In genomic region chr14:79504246-79505006, GRCm38 (mm10) we compare ENCODE assay signal across 12 mouse cellular contexts. TPM values are rescaled to one million over a fixed set of nuclear protein-coding genes. Genes with fewer than 3 reads are reported as not detected.
DNase-seq lines count a peak whose midpoint lies in the region; ATAC-seq and TF ChIP-seq lines count a peak whose summit lies in the region.
"Had no signal": no experiment of that assay in that cellular context is flagged by ENCODE, and none has a peak within 500 bp of the region (broad histone marks: within the 10 kb centered on the region; RNA-seq: fewer than 3 reads in every experiment).

No protein-coding gene starts in this region.

- intact Hi-C loops in heart, adult 2 months (cut with DNase I) = loop anchor here (1.0 kb wide), 1 partner anchor 18 kb away; no protein-coding TSS in a partner anchor
- intact Hi-C loops in heart, postnatal 10 days (cut with DNase I) = no loop called here

- no peaks in the 10 kb centered on the region for H3K9me3 ChIP-seq in kidney, embryonic 15.5 days (replicated peaks)
- no peaks in the 10 kb centered on the region for H3K9me3 ChIP-seq in liver, embryonic 13.5 days (replicated peaks)

- peaks cover 22% of the 10 kb centered on the region for H3K4me1 ChIP-seq in heart, adult 2 months (ENCODE audit: control insufficient read depth, insufficient read depth, low read length)
- peaks cover 9% of the 10 kb centered on the region; the same call in 1 of the 2 replicates for H3K4me1 ChIP-seq in kidney, embryonic 15.5 days
- peaks cover 97% of the 10 kb centered on the region for H3K4me1 ChIP-seq in liver, embryonic 13.5 days (replicated peaks)

- no peak for TF ChIP-seq EP300 in heart, adult 2 months (IDR thresholded peaks at IDR 0.05; ENCODE audit: insufficient read depth, low read depth, low read length)

- DNase-seq in heart, adult 2 months = no peak
- DNase-seq in heart, postnatal 10 days = no peak
- no peak for DNase-seq in kidney, adult 18-20 months
- DNase-seq in Muller cell, postnatal 12 days (ENCODE audit: inconsistent ontology term) = peak; percentile 62
- DNase-seq in liver, embryonic 13.5 days = no peak
- no peak for DNase-seq in c-Kit-positive CD71-positive TER-119-positive erythroid progenitor cells, embryonic 14.5 days (ENCODE audit: low spot score)
- DNase-seq: adrenal gland, postnatal 36 days; B cell, adult 2 months; cerebellum, adult 11-12 months had no signal

- no peak for ATAC-seq in kidney, embryonic 15.5 days (replicated peaks; ENCODE audit: low FRiP score)
- ATAC-seq in liver, embryonic 13.5 days (ENCODE audit: low read depth) = no peak
- no peak for ATAC-seq in erythroblast, adult 5-6 weeks (replicated peaks; ENCODE audit: low FRiP score, poor library complexity, severe bottlenecking)

- peak overlapping the region; percentile 57 for H3K27ac ChIP-seq in heart, adult 2 months
- H3K27ac ChIP-seq in kidney, embryonic 15.5 days = peak overlapping the region; percentile 66; the same call in 1 of the 2 replicates
- H3K27ac ChIP-seq in liver, embryonic 13.5 days = peak overlapping the region; percentile 91

- TF ChIP-seq CTCF in heart, adult 2 months (IDR thresholded peaks at IDR 0.05) = no peak

- H3K79me2 ChIP-seq in heart, adult 2 months (replicated peaks; ENCODE audit: control insufficient read depth, insufficient read depth, low read length) = peaks cover 9% of the 10 kb centered on the region

- no peak for TF ChIP-seq POLR2A in heart, adult 2 months (IDR thresholded peaks at IDR 0.05; ENCODE audit: insufficient read depth, low read depth, low read length)

- peaks cover 24% of the 10 kb centered on the region for H3K36me3 ChIP-seq in heart, adult 2 months (ENCODE audit: control insufficient read depth, insufficient read depth, low read length)
- no peaks in the 10 kb centered on the region for H3K36me3 ChIP-seq in kidney, embryonic 15.5 days
- H3K36me3 ChIP-seq in liver, embryonic 13.5 days = peaks cover 8% of the 10 kb centered on the region

- WGBS in heart, adult 2 months = 94% methylated on average over 7 of the region's 7 CpGs
- WGBS in kidney, embryonic 15.5 days = 90% methylated on average over 7 of the region's 7 CpGs
- WGBS in liver, embryonic 13.5 days (ENCODE audit: insufficient replicate concordance) = 88% methylated on average over 7 of the region's 7 CpGs

- no peak overlapping the region for H3K4me3 ChIP-seq in heart, adult 2 months
- H3K4me3 ChIP-seq in kidney, embryonic 15.5 days (replicated peaks) = no peak overlapping the region
- no peak overlapping the region for H3K4me3 ChIP-seq in liver, embryonic 13.5 days (replicated peaks)

- H3K9ac ChIP-seq in heart, adult 2 months (ENCODE audit: low read depth, low read length) = no peak overlapping the region
- H3K9ac ChIP-seq in kidney, embryonic 15.5 days = no peak overlapping the region
- no peak overlapping the region for H3K9ac ChIP-seq in liver, embryonic 13.5 days

- no peak overlapping the region for H3K4me2 ChIP-seq in kidney, embryonic 15.5 days
- no peak overlapping the region for H3K4me2 ChIP-seq in liver, embryonic 13.5 days

- no peaks in the 10 kb centered on the region for H3K27me3 ChIP-seq in heart, adult 2 months (ENCODE audit: control insufficient read depth, insufficient read depth, low read length)
- no peaks in the 10 kb centered on the region for H3K27me3 ChIP-seq in kidney, embryonic 15.5 days
- no peaks in the 10 kb centered on the region for H3K27me3 ChIP-seq in liver, embryonic 13.5 days
- H3K27me3 ChIP-seq: megakaryocyte, embryonic 14.5 days had no signal

RNA-seq across cellular contexts. Expression of gene Wbp4, which starts 23.1 kb away (rescaled TPM):
- 10 to 100 TPM; 22.0 to 22.7 TPM for total RNA-seq in heart, adult 2 months (2021)
- 3.7 and 7.0 TPM in 2 replicates for polyA plus RNA-seq in heart, adult 2 months (2012; rRNA removed)
- total RNA-seq in heart, postnatal 10 days (2021) = 10 to 100 TPM; 22.8 to 24.8 TPM
- 40.8 and 41.2 TPM in 2 replicates for polyA plus RNA-seq in kidney, embryonic 15.5 days (2015; fragmentation: Nextera tagmentation; extraction: Ambion mirVana)
- 17.6 and 20.6 TPM in 2 replicates for polyA plus RNA-seq in liver, embryonic 13.5 days (2015; fragmentation: Nextera tagmentation; extraction: Ambion mirVana)
- total RNA-seq in erythroblast, adult 5-6 weeks (2015; ENCODE audit: low replicate concordance) = 12.1 and 13.0 TPM in 2 replicates
- 30.7 and 45.6 TPM in 2 replicates for total RNA-seq in erythroblast, adult 5-6 weeks (2017; ENCODE audit: low replicate concordance)

RNA-seq across cellular contexts. Expression of gene Elf1, which starts 23.4 kb away (rescaled TPM):
- 10 to 100 TPM; 13.3 to 13.7 TPM for total RNA-seq in heart, adult 2 months (2021)
- 6.6 and 11.3 TPM in 2 replicates for polyA plus RNA-seq in heart, adult 2 months (2012; rRNA removed)
- total RNA-seq in heart, postnatal 10 days (2021) = 10 to 100 TPM; 21.3 to 23.3 TPM
- 13.7 and 14.7 TPM in 2 replicates for polyA plus RNA-seq in kidney, embryonic 15.5 days (2015; fragmentation: Nextera tagmentation; extraction: Ambion mirVana)
- polyA plus RNA-seq in liver, embryonic 13.5 days (2015; fragmentation: Nextera tagmentation; extraction: Ambion mirVana) = 11.9 and 13.8 TPM in 2 replicates
- total RNA-seq in erythroblast, adult 5-6 weeks (2015; ENCODE audit: low replicate concordance) = 38.8 and 45.6 TPM in 2 replicates
- 83.8 and 92.9 TPM in 2 replicates for total RNA-seq in erythroblast, adult 5-6 weeks (2017; ENCODE audit: low replicate concordance)

RNA-seq across cellular contexts. Expression of gene Kbtbd6, which starts 52.8 kb away (rescaled TPM):
- under 1 TPM; 0.10 to 0.14 TPM for total RNA-seq in heart, adult 2 months (2021)
- polyA plus RNA-seq in heart, adult 2 months (2012; rRNA removed) = 0.08 and 0.20 TPM in 2 replicates
- under 1 TPM; 0.37 to 0.62 TPM for total RNA-seq in heart, postnatal 10 days (2021)
- 3.5 and 3.7 TPM in 2 replicates for polyA plus RNA-seq in kidney, embryonic 15.5 days (2015; fragmentation: Nextera tagmentation; extraction: Ambion mirVana)
- polyA plus RNA-seq in liver, embryonic 13.5 days (2015; fragmentation: Nextera tagmentation; extraction: Ambion mirVana) = 2.6 and 3.0 TPM in 2 replicates
- 0.96 and 2.1 TPM in 2 replicates for total RNA-seq in erythroblast, adult 5-6 weeks (2015; ENCODE audit: low replicate concordance)
- total RNA-seq in erythroblast, adult 5-6 weeks (2017; ENCODE audit: low replicate concordance) = 2.6 and 3.6 TPM in 2 replicates
